ENCODE assay signal across 9 mouse cellular contexts in the genomic region with DNA sequence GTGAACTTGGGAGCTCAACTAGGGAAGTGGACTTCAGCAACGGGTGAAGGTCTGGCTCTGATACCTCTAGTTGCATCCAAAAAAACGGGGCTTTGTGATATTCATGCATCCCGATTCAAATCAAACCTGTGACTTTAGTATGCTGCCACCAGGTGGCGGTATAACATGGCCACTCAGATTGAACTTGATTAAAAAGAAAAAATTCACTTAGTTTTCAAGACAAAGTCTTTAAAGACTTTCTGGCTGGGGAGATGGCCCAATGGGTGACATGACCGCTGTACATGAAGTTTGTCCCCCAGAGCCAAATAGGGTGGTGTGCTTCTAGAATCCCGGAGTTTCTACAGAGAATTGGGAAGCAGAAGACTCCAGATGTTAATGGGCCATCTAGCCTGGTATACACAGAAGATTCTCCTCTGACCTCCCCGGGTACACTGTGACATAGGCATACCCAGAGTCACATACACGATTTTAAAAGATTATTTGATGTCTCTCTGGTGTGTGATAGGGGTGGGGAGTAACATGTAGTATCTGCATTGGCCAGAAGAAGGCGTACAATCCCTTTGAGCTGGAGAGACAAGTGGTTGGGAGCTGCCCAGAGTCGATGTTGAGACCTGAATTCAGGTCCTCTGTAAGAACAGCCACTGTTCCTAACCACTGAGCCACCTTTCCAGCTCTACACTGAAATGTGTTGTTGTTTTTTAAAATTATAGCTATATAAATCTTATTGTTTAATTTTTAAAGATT. TPM values are rescaled to one million over a fixed set of nuclear protein-coding genes. Genes with fewer than 3 reads are reported as not detected.
DNase-seq lines count a peak whose midpoint lies in the region; ATAC-seq lines count a peak whose summit lies in the region.
"Had no signal": no experiment of that assay in that cellular context is flagged by ENCODE, and none has a peak within 500 bp of the region (broad histone marks: within the 10 kb centered on the region; RNA-seq: fewer than 3 reads in every experiment).

No protein-coding gene starts in this region.

- ATAC-seq in hindbrain, embryonic 14.5 days (ENCODE audit: low FRiP score), result no peak
- ATAC-seq in hindbrain, embryonic 16.5 days, result no peak
- no peak for ATAC-seq in megakaryocyte-erythroid progenitor cell, adult 5-6 weeks (replicated peaks; ENCODE audit: low FRiP score, low TSS enrichment, poor library complexity, severe bottlenecking)

- no peak overlapping the region for H3K9ac ChIP-seq in hindbrain, embryonic 14.5 days
- no peak overlapping the region for H3K9ac ChIP-seq in hindbrain, embryonic 16.5 days (ENCODE audit: low read depth, low read length)

- H3K9me3 ChIP-seq in hindbrain, embryonic 14.5 days (ENCODE audit: control insufficient read depth, low read length), result no peaks in the 10 kb centered on the region
- no peaks in the 10 kb centered on the region for H3K9me3 ChIP-seq in hindbrain, embryonic 16.5 days (ENCODE audit: control insufficient read depth, low read length)

- peak; percentile 76 for DNase-seq in hindbrain, embryonic 14.5 days (ENCODE audit: low spot score)
- DNase-seq in A20 (ENCODE audit: low read depth, low spot score) (peak; percentile 72), ES-CJ7 (ENCODE audit: low read depth, low spot score) (peak; percentile 68)
- DNase-seq in cerebellum, adult 9-10 months, result peak; percentile 70
- DNase-seq in kidney, postnatal 10 days, result peak; percentile 83
- DNase-seq in natural killer cell, adult 2 months (ENCODE audit: low spot score in 2 of 2), result peak; percentile 63 to 66

- H3K4me3 ChIP-seq in hindbrain, embryonic 14.5 days (replicated peaks; ENCODE audit: low read length), result no peak overlapping the region
- no peak overlapping the region for H3K4me3 ChIP-seq in hindbrain, embryonic 16.5 days (ENCODE audit: low read length)
- H3K4me3 ChIP-seq: megakaryocyte, embryonic 14.5 days had no signal

- no peaks in the 10 kb centered on the region for H3K27me3 ChIP-seq in hindbrain, embryonic 14.5 days (ENCODE audit: control insufficient read depth, insufficient read depth, low read length)
- H3K27me3 ChIP-seq in hindbrain, embryonic 16.5 days (replicated peaks; ENCODE audit: control insufficient read depth, insufficient read depth, low read length), result no peaks in the 10 kb centered on the region

- no peaks in the 10 kb centered on the region for H3K36me3 ChIP-seq in hindbrain, embryonic 14.5 days (replicated peaks; ENCODE audit: control insufficient read depth, insufficient read depth)
- H3K36me3 ChIP-seq in hindbrain, embryonic 16.5 days (ENCODE audit: control insufficient read depth, insufficient read depth, low read length), result no peaks in the 10 kb centered on the region

- no peaks in the 10 kb centered on the region for H3K4me1 ChIP-seq in hindbrain, embryonic 14.5 days (replicated peaks; ENCODE audit: control insufficient read depth, insufficient read depth, low read length)
- no peaks in the 10 kb centered on the region for H3K4me1 ChIP-seq in hindbrain, embryonic 16.5 days (ENCODE audit: control insufficient read depth, insufficient read depth, low read depth, low read length)

- H3K4me2 ChIP-seq in hindbrain, embryonic 14.5 days (replicated peaks), result no peak overlapping the region
- H3K4me2 ChIP-seq in hindbrain, embryonic 16.5 days (ENCODE audit: low read length), result no peak overlapping the region

- no peak overlapping the region for H3K27ac ChIP-seq in hindbrain, embryonic 14.5 days
- H3K27ac ChIP-seq in hindbrain, embryonic 16.5 days (ENCODE audit: low read depth, low read length), result no peak overlapping the region

- 54% methylated on average over 10 of the region's 10 CpGs for WGBS in hindbrain, embryonic 14.5 days
- 48% methylated on average over 10 of the region's 10 CpGs for WGBS in hindbrain, embryonic 16.5 days

RNA-seq across cellular contexts. Expression of a gene that starts 25.6 kb away (rescaled TPM):
- polyA plus RNA-seq in hindbrain, embryonic 14.5 days (2014; fragmentation: Nextera tagmentation; extraction: Ambion mirVana), result 2.3 and 2.7 TPM in 2 replicates
- polyA plus RNA-seq in hindbrain, embryonic 16.5 days (2015; fragmentation: Nextera tagmentation; extraction: Ambion mirVana), result 3.0 and 3.9 TPM in 2 replicates
- total RNA-seq in megakaryocyte-erythroid progenitor cell, adult 5-6 weeks (2014; fragmentation: Nextera tagmentation), result 28.5 and 34.9 TPM in 2 replicates
- total RNA-seq in megakaryocyte-erythroid progenitor cell, adult 5-6 weeks (2017), result 8.5 and 9.6 TPM in 2 replicates

RNA-seq across cellular contexts. Expression of a gene that starts 59.8 kb away (rescaled TPM):
- polyA plus RNA-seq in hindbrain, embryonic 14.5 days (2014; fragmentation: Nextera tagmentation; extraction: Ambion mirVana), result 83.2 and 93.2 TPM in 2 replicates
- 75.4 and 76.6 TPM in 2 replicates for polyA plus RNA-seq in hindbrain, embryonic 16.5 days (2015; fragmentation: Nextera tagmentation; extraction: Ambion mirVana)
- 32.4 and 36.2 TPM in 2 replicates for total RNA-seq in megakaryocyte-erythroid progenitor cell, adult 5-6 weeks (2014; fragmentation: Nextera tagmentation)
- 41.9 and 61.3 TPM in 2 replicates for total RNA-seq in megakaryocyte-erythroid progenitor cell, adult 5-6 weeks (2017)
